Mouse (Mus musculus) cerebellum, adult 8-10 months (tissue): ENCODE measurements around the gene Olfr1181.
"Not testable (repeated sequence)": the region's sequence is repeated elsewhere in the genome, so short reads cannot be mapped to it uniquely, and the experiment has no call there.

Source experiments
- DNase-seq: peaks from one replicate; pipeline ENCODE4 v3.0.0; 2022

Gene Olfr1181

GRCm38 (mm10) chr2:88426071-88426470 is at the start of gene Olfr1181:
Gene Olfr1181 (minus strand): TSS chr2:88426171.
- no peak for DNase-seq

- DNase-seq = not testable (repeated sequence)
Measured at GRCm38 (mm10) chr2:88454567-88454966, 28.6 kb upstream of the Olfr1181 start, which contains the start of gene Olfr1183. Gene Olfr1183 (plus strand): TSS chr2:88454867.

- no peak for DNase-seq
Measured at GRCm38 (mm10) chr2:88449031-88449430, 23.1 kb upstream of the Olfr1181 start, which contains the start of gene Gm13757. Gene Gm13757 (minus strand): TSS chr2:88449131.

DNA sequence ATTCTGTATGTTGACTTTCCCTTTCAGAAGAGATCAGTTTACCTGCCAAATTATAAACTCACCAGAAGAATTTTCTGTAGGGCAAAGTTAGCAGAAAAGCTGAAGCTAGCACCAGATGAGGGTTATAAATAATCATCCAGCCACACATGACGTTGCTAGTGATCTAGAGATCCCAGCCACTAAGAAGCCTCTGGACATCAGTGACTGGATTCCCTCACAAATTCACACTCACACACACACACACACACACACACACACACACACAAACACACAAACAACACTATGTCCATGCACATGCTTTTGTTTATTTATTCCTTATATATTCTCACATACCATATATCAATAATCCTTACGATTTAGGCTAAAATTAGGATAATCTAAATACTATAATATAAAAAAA is 6.9 kb downstream of the Olfr1181 start, which contains the start of gene Olfr1180:
Gene Olfr1180, minus strand, starts transcription at position 101 of the 400 bp plus-strand sequence.
- DNase-seq = no peak

- DNase-seq = no peak
Measured at GRCm38 (mm10) chr2:88406353-88406752, 19.6 kb downstream of the Olfr1181 start, which contains the start of gene Olfr1179. Gene Olfr1179 (minus strand): TSS chr2:88406453.

- DNase-seq = no peak
Measured at GRCm38 (mm10) chr2:88386762-88387161, 39.2 kb downstream of the Olfr1181 start, which contains the start of gene Olfr1178. Gene Olfr1178 (plus strand): TSS chr2:88387062.
